Mouse (Mus musculus): ENCODE results near the gene Med23.

GRCm38 (mm10) chr10:24888343-24888742, 18.6 kb downstream of the Med23 start:
- no peak for TF ChIP-seq CTCF (IDR thresholded peaks at IDR 0.05; ENCODE audit: control insufficient read depth, insufficient read depth, insufficient replicate concordance, low read depth, low read length)
- TF ChIP-seq POLR2A (IDR thresholded peaks at IDR 0.05; ENCODE audit: control insufficient read depth, low read depth, low read length) = no peak
